Mouse (Mus musculus) erythroblast, adult 5-6 weeks (primary cell): ENCODE data around the gene Pigh. TPM values are rescaled to one million over a fixed set of nuclear protein-coding genes. Genes with fewer than 3 reads are reported as not detected.

Experiments used
- total RNA-seq, 2 experiments: library from RNA; stranded (forward) in 1 of 2; stranded (reverse) in 1 of 2; fragments of 150-400 nt in 1 of 2; fragments of 200-764, 138-1000 nt in 1 of 2; gene quantifications; 2 replicates each; pipeline versions ENCODE4 v1.2.3 to v1.2.4; 2015 to 2017; ENCODE audit warnings: low replicate concordance in 2 of 2

The Pigh gene
- total RNA-seq, 2 experiments from 2014 or later: 1.5 to 3.1 TPM

Other genes with a start within 250 kb of the Pigh start
- gene Atp6v1d, start 228.0 kb downstream of the Pigh start, total RNA-seq (2015; ENCODE audit: low replicate concordance): 52.5 and 69.0 TPM in 2 replicates
- gene Atp6v1d, start 228.0 kb downstream of the Pigh start, total RNA-seq (2017; ENCODE audit: low replicate concordance): 22.2 and 35.0 TPM in 2 replicates
- 55.4 and 106 TPM in 2 replicates for gene Eif2s1, start 227.8 kb downstream of the Pigh start, total RNA-seq (2015; ENCODE audit: low replicate concordance)
- gene Eif2s1, start 227.8 kb downstream of the Pigh start, total RNA-seq (2017; ENCODE audit: low replicate concordance): 34.9 and 45.3 TPM in 2 replicates
- gene Plek2, start 182.7 kb downstream of the Pigh start, total RNA-seq (2015; ENCODE audit: low replicate concordance): 6.7 TPM in 1 of 2 replicates, not detected in the other
- 2.6 and 5.3 TPM in 2 replicates for gene Plek2, start 182.7 kb downstream of the Pigh start, total RNA-seq (2017; ENCODE audit: low replicate concordance)
- 7.1 and 9.0 TPM in 2 replicates for gene Tmem229b, start 82.0 kb downstream of the Pigh start, total RNA-seq (2015; ENCODE audit: low replicate concordance)
- 5.4 and 9.5 TPM in 2 replicates for gene Tmem229b, start 82.0 kb downstream of the Pigh start, total RNA-seq (2017; ENCODE audit: low replicate concordance)
- not detected in 2 replicates for gene Plekhh1, start 60.5 kb downstream of the Pigh start, total RNA-seq (2015; ENCODE audit: low replicate concordance)
- not detected in 2 replicates for gene Plekhh1, start 60.5 kb downstream of the Pigh start, total RNA-seq (2017; ENCODE audit: low replicate concordance)
- gene Arg2, start 41.1 kb upstream of the Pigh start, total RNA-seq (2015; ENCODE audit: low replicate concordance): 0.77 and 2.3 TPM in 2 replicates
- 0.43 and 1.1 TPM in 2 replicates for gene Arg2, start 41.1 kb upstream of the Pigh start, total RNA-seq (2017; ENCODE audit: low replicate concordance)
- 3.1 and 9.2 TPM in 2 replicates for gene Vti1b, start 83.0 kb upstream of the Pigh start, total RNA-seq (2015; ENCODE audit: low replicate concordance)
- gene Vti1b, start 83.0 kb upstream of the Pigh start, total RNA-seq (2017; ENCODE audit: low replicate concordance): 31.4 and 41.3 TPM in 2 replicates
- gene Rdh11, start 102.6 kb upstream of the Pigh start, total RNA-seq (2015; ENCODE audit: low replicate concordance): 4.4 and 5.2 TPM in 2 replicates
- 6.4 and 6.6 TPM in 2 replicates for gene Rdh11, start 102.6 kb upstream of the Pigh start, total RNA-seq (2017; ENCODE audit: low replicate concordance)
- gene Rdh12, start 119.3 kb upstream of the Pigh start, total RNA-seq (2015; ENCODE audit: low replicate concordance): 10.7 and 16.1 TPM in 2 replicates
- 2.6 and 4.5 TPM in 2 replicates for gene Rdh12, start 119.3 kb upstream of the Pigh start, total RNA-seq (2017; ENCODE audit: low replicate concordance)
- 40.0 and 41.0 TPM in 2 replicates for gene Zfyve26, start 206.7 kb upstream of the Pigh start, total RNA-seq (2015; ENCODE audit: low replicate concordance)
- gene Zfyve26, start 206.7 kb upstream of the Pigh start, total RNA-seq (2017; ENCODE audit: low replicate concordance): 18.8 and 29.4 TPM in 2 replicates
- gene Rad51b, start 207.6 kb upstream of the Pigh start, total RNA-seq (2015; ENCODE audit: low replicate concordance): 3.5 TPM in 1 of 2 replicates, not detected in the other
- gene Rad51b, start 207.6 kb upstream of the Pigh start, total RNA-seq (2017; ENCODE audit: low replicate concordance): 2.9 and 4.2 TPM in 2 replicates